Mouse (Mus musculus) adipocyte (in vitro differentiated cells): Measurements from ENCODE around the gene Egfl8.
A peak's percentile ranks its signal among the peaks of the same experiment; 100 is the strongest.

Experiments
- DNase-seq: peaks from one replicate; pipeline ENCODE4 v3.0.0-alpha.2; 2016; ENCODE audit warnings: low spot score

Egfl8 gene

DNA sequence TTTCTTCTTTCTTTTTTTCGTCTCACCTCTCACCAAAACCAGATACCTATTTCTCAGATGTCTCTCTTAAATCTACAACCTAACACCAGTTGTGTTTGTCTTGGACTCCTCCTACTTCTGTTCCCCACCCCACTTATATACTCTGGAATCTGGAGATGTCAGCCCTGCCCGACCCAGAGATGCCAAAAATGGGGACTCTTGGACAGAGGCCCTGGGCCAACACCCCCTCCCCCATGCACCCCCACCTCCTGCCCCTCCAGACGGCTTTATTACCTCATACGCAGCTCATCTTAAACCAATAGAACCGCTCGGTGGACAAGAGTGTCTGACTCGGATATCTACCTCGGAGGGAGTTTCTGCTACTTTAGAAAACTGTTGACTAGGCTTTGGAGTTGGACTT, 19.7 kb downstream of the Egfl8 start:
- no peak for DNase-seq

- DNase-seq = no peak
These were observed 21.8 kb downstream of the Egfl8 start for GRCm38 (mm10) chr17:34593752-34594525.

- peak; percentile 68 for DNase-seq
These were observed 22.9 kb downstream of the Egfl8 start for GRCm38 (mm10) chr17:34592581-34593549.

DNA sequence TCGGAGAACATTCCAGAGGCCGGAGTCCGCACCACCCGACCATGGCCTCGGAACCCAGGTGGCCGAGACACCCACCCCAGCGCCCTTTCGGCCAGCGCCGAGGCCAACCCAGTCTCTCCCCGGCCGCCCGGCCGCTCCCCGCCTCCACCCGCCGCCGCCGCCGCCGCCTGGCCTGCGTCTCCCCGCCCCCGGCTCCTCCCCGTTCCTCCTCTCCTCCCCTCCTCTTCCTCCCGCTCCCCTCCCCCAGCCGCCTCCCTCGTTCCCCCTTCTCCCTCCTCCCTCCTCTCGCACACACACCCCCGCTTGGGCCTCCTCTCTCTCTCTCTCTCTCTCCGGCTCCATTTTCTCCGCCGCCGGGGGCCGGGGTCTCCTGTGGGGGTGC, 23.8 kb downstream of the Egfl8 start:
- peak; percentile 92 for DNase-seq

DNA sequence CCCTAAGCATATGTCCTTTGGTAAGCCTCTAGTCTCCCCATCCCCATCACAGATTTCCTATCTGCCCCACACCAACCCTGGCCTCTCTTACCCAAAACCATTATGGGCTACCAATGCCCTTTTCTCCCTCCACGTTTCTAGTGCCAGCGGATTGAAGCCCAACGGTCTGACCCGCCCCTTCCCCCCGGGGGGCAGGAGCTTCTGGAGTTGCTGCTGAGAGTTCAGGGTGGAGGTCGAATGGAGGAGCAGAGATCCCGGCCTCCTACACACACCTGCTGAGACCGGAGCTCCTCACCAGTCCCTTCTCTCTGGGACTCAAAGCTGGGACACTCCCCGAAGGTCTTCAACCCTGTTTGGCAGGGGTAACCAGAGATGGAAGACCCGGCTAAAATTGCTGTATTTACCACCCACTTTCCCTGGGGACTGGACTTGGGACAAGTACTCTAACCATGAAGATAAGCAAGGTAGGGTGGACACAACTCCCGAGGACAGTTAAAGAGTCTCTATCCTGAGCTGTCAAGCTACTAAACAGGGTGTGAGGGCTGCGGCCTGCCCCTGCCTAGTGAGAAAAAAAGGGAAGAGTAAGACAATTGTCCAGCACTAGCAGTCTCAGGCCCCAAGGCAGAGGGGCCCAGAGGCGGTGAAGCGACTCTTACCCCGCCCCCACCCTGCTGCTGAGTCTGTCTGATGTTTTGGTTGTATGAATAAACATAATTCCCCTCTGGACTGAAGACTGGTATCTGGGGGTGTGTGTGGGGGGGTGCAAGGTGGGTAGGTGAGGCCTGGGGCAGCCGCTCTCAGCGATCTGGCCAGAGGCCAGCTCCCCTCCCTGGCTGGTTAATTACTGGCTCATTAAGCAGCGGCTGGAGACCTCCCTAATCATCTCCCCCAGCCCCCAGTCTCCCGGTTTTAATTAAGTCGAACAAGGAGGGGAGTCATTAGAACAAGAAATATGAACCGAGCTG, 24.5 kb downstream of the Egfl8 start, which contains the start of gene Pbx2:
Pbx2 (plus strand) TSS at position 238 of the 965 bp plus-strand sequence.
- DNase-seq = no peak

GRCm38 (mm10) chr17:34590154-34590987, 25.4 kb downstream of the Egfl8 start:
- no peak for DNase-seq

GRCm38 (mm10) chr17:34589681-34590101, 26.1 kb downstream of the Egfl8 start, which contains the start of gene Gpsm3:
Gpsm3 (plus strand) TSS chr17:34589806.
- DNase-seq = no peak

DNA sequence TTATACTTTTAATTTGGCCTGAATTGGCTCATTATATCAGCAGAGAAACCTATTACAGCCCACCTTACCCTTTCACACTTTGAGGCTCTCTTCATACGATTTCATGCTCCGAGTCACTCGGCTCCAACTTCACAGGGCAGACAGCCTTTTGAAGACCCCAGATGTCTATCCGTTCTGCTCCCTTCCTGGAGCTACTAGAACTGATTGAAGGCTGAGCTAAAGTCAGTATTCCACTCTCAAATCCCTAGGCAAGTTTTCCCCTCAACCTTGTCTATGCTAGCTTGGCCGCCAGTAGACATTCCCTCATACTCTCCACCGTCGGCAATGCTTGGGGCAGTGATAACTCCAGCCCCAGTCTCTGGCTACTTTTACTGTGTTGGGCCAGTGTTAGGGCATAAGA, 26.6 kb downstream of the Egfl8 start:
- no peak for DNase-seq

- DNase-seq = no peak
These were observed 27.0 kb downstream of the Egfl8 start for GRCm38 (mm10) chr17:34588767-34589166.

DNA sequence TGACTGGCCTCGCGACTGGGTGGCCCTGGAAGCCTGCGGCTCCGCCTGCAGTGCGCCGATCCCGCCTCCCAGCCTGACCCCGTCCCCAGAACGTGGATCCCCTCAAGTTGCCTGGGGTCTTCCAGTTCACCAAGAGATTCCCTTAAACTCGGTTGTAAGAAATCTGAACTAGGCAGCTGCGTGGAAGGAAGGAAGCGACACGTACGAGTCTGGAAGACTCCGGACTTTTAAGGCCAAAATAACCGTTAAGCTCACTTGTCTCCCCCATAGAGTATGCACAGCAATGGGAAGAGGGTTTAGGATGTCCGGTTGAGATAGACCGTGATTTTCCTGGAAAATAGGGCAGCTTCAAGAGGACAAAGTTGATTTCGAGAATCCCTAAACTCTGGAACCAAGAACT, 28.0 kb downstream of the Egfl8 start:
- DNase-seq = peak; percentile 43

DNA sequence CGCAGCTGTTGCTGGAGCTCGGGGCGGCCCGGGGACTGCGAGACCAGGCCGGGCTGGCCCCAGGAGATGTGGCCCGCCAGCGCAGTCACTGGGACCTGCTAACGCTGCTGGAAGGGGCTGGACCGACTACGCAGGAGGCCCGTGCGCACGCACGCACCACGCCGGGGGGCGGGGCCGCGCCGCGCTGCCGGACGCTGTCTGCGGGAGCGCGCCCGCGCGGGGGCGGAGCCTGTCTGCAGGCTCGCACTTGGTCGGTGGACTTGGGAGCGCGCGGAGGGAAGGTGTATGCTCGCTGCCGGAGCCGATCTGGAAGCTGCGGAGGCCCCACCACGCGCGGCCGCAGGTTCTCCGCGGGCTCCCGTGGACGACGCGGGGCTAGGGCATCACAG, 28.4 kb downstream of the Egfl8 start:
- peak; percentile 92 for DNase-seq

- DNase-seq = peak; percentile 55
These were observed 28.9 kb downstream of the Egfl8 start for GRCm38 (mm10) chr17:34586796-34587422.

GRCm38 (mm10) chr17:34585877-34586771, 29.6 kb downstream of the Egfl8 start:
- no peak for DNase-seq

DNA sequence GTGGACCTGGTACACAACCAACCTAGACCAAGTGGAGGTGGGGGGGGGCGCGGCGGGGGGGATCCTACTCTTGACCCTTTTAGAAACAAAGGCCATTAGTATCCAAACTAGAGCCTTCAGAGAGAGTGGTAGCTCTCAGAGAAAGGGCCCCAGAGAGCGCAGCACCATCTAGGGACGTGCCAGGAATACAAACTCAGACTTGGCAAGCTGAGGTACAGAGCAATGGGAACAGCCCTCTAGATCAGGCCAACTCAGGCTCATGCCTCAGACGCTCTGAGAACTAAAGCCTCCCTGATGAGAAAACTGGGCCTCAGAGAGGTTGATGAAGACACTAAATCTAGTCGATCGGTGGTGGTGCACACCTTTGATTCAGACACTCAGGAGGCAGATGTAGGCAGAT, 30.6 kb downstream of the Egfl8 start:
- no peak for DNase-seq

- no peak for DNase-seq
These were observed 32.0 kb downstream of the Egfl8 start for GRCm38 (mm10) chr17:34583819-34584218.

GRCm38 (mm10) chr17:34583397-34583796, 32.4 kb downstream of the Egfl8 start:
- no peak for DNase-seq

DNA sequence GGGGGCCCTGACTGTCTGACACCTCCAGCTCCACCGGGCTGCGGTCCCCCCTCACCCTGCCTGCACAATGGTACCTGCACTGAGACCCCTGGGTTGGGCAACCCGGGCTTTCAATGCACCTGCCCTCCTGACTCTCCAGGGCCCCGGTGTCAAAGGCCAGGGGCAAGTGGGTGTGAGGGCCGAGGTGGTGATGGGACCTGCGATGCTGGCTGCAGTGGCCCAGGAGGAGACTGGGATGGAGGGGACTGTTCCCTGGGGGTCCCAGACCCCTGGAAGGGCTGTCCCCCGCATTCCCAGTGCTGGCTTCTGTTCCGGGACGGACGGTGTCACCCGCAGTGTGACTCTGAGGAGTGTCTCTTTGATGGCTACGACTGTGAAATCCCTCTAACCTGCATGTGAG, 33.2 kb downstream of the Egfl8 start:
- no peak for DNase-seq

DNA sequence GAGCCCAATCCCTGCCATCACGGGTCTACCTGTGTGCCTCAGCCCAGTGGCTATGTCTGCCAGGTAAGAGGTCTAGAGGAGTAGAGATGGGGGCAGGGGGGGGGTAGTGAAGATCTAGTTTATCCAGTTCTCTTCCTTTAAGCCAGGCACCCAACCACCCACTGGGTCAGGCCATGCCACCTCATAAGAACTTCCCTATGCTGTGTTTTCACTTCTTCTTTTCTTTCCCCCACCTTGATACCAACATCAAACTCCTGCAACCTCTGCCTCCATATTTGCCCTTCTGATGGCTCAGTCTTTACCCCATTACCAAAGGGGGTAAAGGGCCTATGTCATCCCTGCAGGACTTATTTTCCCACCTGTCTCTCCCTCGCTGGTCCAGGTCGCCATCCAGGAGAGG, 37.7 kb downstream of the Egfl8 start:
- DNase-seq = no peak

DNA sequence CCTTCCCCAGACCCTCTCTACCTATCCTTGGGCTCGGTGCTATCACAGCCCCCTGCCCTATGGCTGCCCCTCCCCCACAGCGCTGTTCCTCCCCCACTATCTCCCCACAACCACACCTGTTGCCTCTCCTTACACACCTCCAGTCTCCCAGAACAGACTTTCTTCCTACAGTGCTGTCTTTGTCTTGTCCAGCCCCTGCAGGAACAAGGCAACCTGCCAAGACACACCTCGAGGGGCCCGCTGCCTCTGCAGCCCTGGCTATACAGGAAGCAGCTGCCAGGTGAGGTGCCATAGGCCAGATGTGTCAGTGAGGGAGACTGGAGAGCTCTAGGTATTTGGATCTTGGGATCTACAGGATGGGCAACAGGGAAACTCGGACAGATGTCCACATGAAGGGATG, 39.2 kb downstream of the Egfl8 start:
- no peak for DNase-seq
